ENCODE assay signal across 16 mouse cellular contexts in genomic region chr5:148645772-148646171, GRCm38 (mm10).
A peak's percentile ranks its signal among the peaks of the same experiment; 100 is the strongest.
DNase-seq lines count a peak whose midpoint lies in the region; ATAC-seq and TF ChIP-seq lines count a peak whose summit lies in the region.
"Had no signal": no experiment of that assay in that cellular context is flagged by ENCODE, and none has a peak within 500 bp of the region (broad histone marks: within the 10 kb centered on the region; RNA-seq: fewer than 3 reads in every experiment).

No protein-coding gene starts in this region.

- H3K4me2 ChIP-seq in kidney, embryonic 14.5 days (replicated peaks; ENCODE audit: low read depth, low read length): no peak overlapping the region
- H3K4me2 ChIP-seq in intestine, postnatal 0 days (replicated peaks; ENCODE audit: low read depth): no peak overlapping the region
- H3K4me2 ChIP-seq: embryonic facial prominence, embryonic 13.5 days; heart, embryonic 13.5 days; hindbrain, embryonic 14.5 days; stomach, embryonic 15.5 days had no signal

- DNase-seq in kidney, adult 18-20 months: no peak
- DNase-seq in Patski (ENCODE audit: low read depth, low spot score): no peak
- DNase-seq in left cerebral cortex, postnatal 4 days: no peak
- DNase-seq in right cerebral cortex, adult 2 months (ENCODE audit: low spot score in 2 of 2): no peak
- DNase-seq: adrenal gland, postnatal 36 days; cerebellum, adult 8-10 months; forebrain, postnatal 0 days; thymus, adult 2 months had no signal

- WGBS in kidney, embryonic 14.5 days: 27% methylated on average over 4 of the region's 4 CpGs
- whole genome bisulfite sequencing in intestine, postnatal 0 days: 63% methylated on average over 4 of the region's 4 CpGs

- H3K9ac ChIP-seq in kidney, embryonic 14.5 days (ENCODE audit: low read depth, low read length): no peak overlapping the region
- peak overlapping the region; percentile 11; the same call in 1 of the 2 replicates for H3K9ac ChIP-seq in intestine, postnatal 0 days (ENCODE audit: low read depth, low read length)
- H3K9ac ChIP-seq: embryonic facial prominence, embryonic 13.5 days; forebrain, postnatal 0 days; heart, embryonic 13.5 days; hindbrain, embryonic 14.5 days; stomach, embryonic 15.5 days had no signal

- intact Hi-C loops in left cerebral cortex, postnatal 4 days (cut with DNase I): no loop called here

- H3K4me1 ChIP-seq in kidney, embryonic 14.5 days (ENCODE audit: control insufficient read depth, insufficient read depth, low read length): peaks cover 9% of the 10 kb centered on the region; the same call in 1 of the 2 replicates
- peaks cover 14% of the 10 kb centered on the region for H3K4me1 ChIP-seq in brown adipose tissue, adult 24 weeks (ENCODE audit: control insufficient read depth, insufficient read depth, insufficient read length, low read length)
- 0 out of 2 replicates have a peak, but pooled peaks cover 4% of the 10 kb centered on the region for H3K4me1 ChIP-seq in intestine, postnatal 0 days (replicated peaks; ENCODE audit: control insufficient read depth, insufficient read depth, low read length)
- H3K4me1 ChIP-seq: stomach, embryonic 15.5 days had no signal

- H3K36me3 ChIP-seq in kidney, embryonic 14.5 days (ENCODE audit: control insufficient read depth, insufficient read depth, low read length): no peaks in the 10 kb centered on the region
- no peaks in the 10 kb centered on the region for H3K36me3 ChIP-seq in intestine, postnatal 0 days (ENCODE audit: control insufficient read depth, insufficient read depth)
- H3K36me3 ChIP-seq: embryonic facial prominence, embryonic 13.5 days; heart, embryonic 13.5 days; stomach, embryonic 15.5 days had no signal

- TF ChIP-seq CTCF in Patski (IDR thresholded peaks at IDR 0.05): no peak
- TF ChIP-seq CTCF in intestine, postnatal 0 days (IDR thresholded peaks at IDR 0.05; ENCODE audit: low read depth): no peak

- peak overlapping the region; percentile 31; the same call in 1 of the 2 replicates for H3K27ac ChIP-seq in kidney, embryonic 14.5 days (ENCODE audit: low read depth, low read length)
- peak overlapping the region; percentile 65 for H3K27ac ChIP-seq in brown adipose tissue, adult 24 weeks (replicated peaks; ENCODE audit: low read depth, low read length)
- peak overlapping the region; percentile 78 for H3K27ac ChIP-seq in intestine, postnatal 0 days (ENCODE audit: low read depth, low read length)
- H3K27ac ChIP-seq: embryonic facial prominence, embryonic 13.5 days; heart, embryonic 13.5 days; hindbrain, embryonic 14.5 days; stomach, embryonic 15.5 days had no signal

- CTCF ChIA-PET in Patski (lab: Charles Lee): interaction anchor here (1.1 to 2.4 kb wide), 3 partner anchors 14 to 94 kb away, joined by 3 to 10 read pairs (median 4); partner anchors contain the start of gene Ubl3

- H3K9me3 ChIP-seq in kidney, embryonic 14.5 days (ENCODE audit: control insufficient read depth, low read length): no peaks in the 10 kb centered on the region
- H3K9me3 ChIP-seq in intestine, postnatal 0 days (ENCODE audit: control insufficient read depth): no peaks in the 10 kb centered on the region
- H3K9me3 ChIP-seq: embryonic facial prominence, embryonic 13.5 days; heart, embryonic 13.5 days; stomach, embryonic 15.5 days had no signal

- in situ Hi-C loops in Patski (cut with MboI; ENCODE audit: low pct_unique_long_range_greater_than_20kb): loop anchor here (5.0 kb wide), 3 partner anchors 98 to 147 kb away; no protein-coding TSS in a partner anchor

- ATAC-seq in kidney, embryonic 14.5 days (ENCODE audit: low FRiP score, low TSS enrichment): peak; percentile 41; the same call in 1 of the 2 replicates
- peak; percentile 16 for ATAC-seq in Patski
- ATAC-seq in intestine, postnatal 0 days: no peak
- ATAC-seq: forebrain, postnatal 0 days; midbrain, embryonic 16.5 days had no signal

- H3K4me3 ChIP-seq in kidney, embryonic 14.5 days (ENCODE audit: low read length): no peak overlapping the region
- H3K4me3 ChIP-seq in brown adipose tissue, adult 24 weeks (ENCODE audit: insufficient read depth, low read depth, low read length): no peak overlapping the region
- no peak overlapping the region for H3K4me3 ChIP-seq in intestine, postnatal 0 days (ENCODE audit: low read depth, low read length)
- H3K4me3 ChIP-seq: embryonic facial prominence, embryonic 13.5 days; heart, embryonic 13.5 days; stomach, embryonic 15.5 days had no signal

- POLR2A ChIA-PET in Patski (lab: Charles Lee): interaction anchor here (0.6 kb wide), 1 partner anchor 14 kb away, joined by 3 read pairs; no protein-coding TSS in a partner anchor

- H3K27me3 ChIP-seq in kidney, embryonic 14.5 days (ENCODE audit: control insufficient read depth, insufficient read depth, low read length): no peaks in the 10 kb centered on the region
- no peaks in the 10 kb centered on the region for H3K27me3 ChIP-seq in Patski
- H3K27me3 ChIP-seq in intestine, postnatal 0 days (replicated peaks; ENCODE audit: control insufficient read depth, insufficient read depth, low read length): no peaks in the 10 kb centered on the region
- H3K27me3 ChIP-seq: heart, embryonic 13.5 days; stomach, embryonic 15.5 days had no signal
